Mouse (Mus musculus) CH12.LX (cell line): ENCODE data around the gene Cntrl. TPM values are rescaled to one million over a fixed set of nuclear protein-coding genes. Genes with fewer than 3 reads are reported as not detected.

Experiments used
- DNase-seq: peaks from one replicate; pipeline ENCODE4 v3.0.0-alpha.2; 2013; ENCODE audit errors: extremely low read depth
- H3K27ac ChIP-seq: 2 replicates; pipeline ENCODE4 v1.5.1; 2012; ENCODE audit warnings: low read depth, mild to moderate bottlenecking, control low read depth, moderate library complexity; ENCODE audit not compliant: insufficient read depth
- H3K27me3 ChIP-seq: replicated peaks from 2 replicates; pipeline ENCODE3; 2012; ENCODE audit warnings: inconsistent platforms
- H3K36me3 ChIP-seq, 2 experiments: replicated peaks in 1 of 2; 2 replicates each; pipeline versions ENCODE3 to v1.6.1; 2012; ENCODE audit warnings: inconsistent platforms in 1 of 2, low read length in 1 of 2, mild to moderate bottlenecking in 1 of 2, mixed read lengths in 1 of 2, moderate library complexity in 1 of 2; ENCODE audit not compliant: control insufficient read depth in 1 of 2, insufficient read depth in 1 of 2
- H3K4me1 ChIP-seq, 2 experiments: 2 replicates each; pipeline ENCODE4 v1.6.1; 2012; ENCODE audit warnings: inconsistent platforms in 1 of 2, moderate library complexity in 1 of 2; ENCODE audit not compliant: insufficient read depth in 2 of 2, control insufficient read depth in 1 of 2
- H3K4me2 ChIP-seq: 2 replicates; pipeline ENCODE4 v1.6.1; 2012; ENCODE audit warnings: low read depth, mild to moderate bottlenecking, control low read depth; ENCODE audit not compliant: poor library complexity, insufficient read depth, severe bottlenecking
- H3K4me3 ChIP-seq, 3 experiments: fragments of 150-350 bp in 1 of 3; sonication (generic) in 1 of 3; replicated peaks in 1 of 3; 2 replicates each; pipeline versions ENCODE3 to v1.5.1; 2011 to 2012; ENCODE audit warnings: low read depth in 2 of 3, low read length in 2 of 3, mild to moderate bottlenecking in 2 of 3, moderate library complexity in 2 of 3, control low read depth in 1 of 3, improper control_type of control experiment in 1 of 3, inconsistent platforms in 1 of 3, mixed read lengths in 1 of 3; ENCODE audit not compliant: poor library complexity in 1 of 3
- H3K79me2 ChIP-seq: replicated peaks from 2 replicates; pipeline ENCODE4 v1.6.1; 2012; ENCODE audit warnings: mild to moderate bottlenecking, moderate library complexity; ENCODE audit not compliant: control insufficient read depth, poor library complexity, insufficient read depth, severe bottlenecking; ENCODE audit errors: extremely low read depth
- H3K9ac ChIP-seq: 2 replicates; pipeline ENCODE4 v1.6.1; 2012; ENCODE audit warnings: low read depth, mild to moderate bottlenecking, control low read depth, moderate library complexity; ENCODE audit not compliant: insufficient read depth
- H3K9me3 ChIP-seq: replicated peaks from 2 replicates; pipeline ENCODE3; 2012; ENCODE audit warnings: low read length, inconsistent platforms, mixed read lengths
- CHD2 ChIP-seq: IDR thresholded peaks from 2 replicates; pipeline ENCODE4 v1.6.1; 2011; ENCODE audit warnings: low read length, improper control_type of control experiment
- ELF1 ChIP-seq: IDR thresholded peaks from 2 replicates; pipeline ENCODE4 v1.6.1; 2014; ENCODE audit warnings: low read depth, mild to moderate bottlenecking, inconsistent platforms, low read length, improper control_type of control experiment
- GABPA ChIP-seq: IDR thresholded peaks from 2 replicates; pipeline ENCODE4 v1.6.1; 2012; ENCODE audit warnings: low read depth, low read length, improper control_type of control experiment, inconsistent platforms; ENCODE audit not compliant: insufficient replicate concordance
- HCFC1 ChIP-seq: IDR thresholded peaks from 2 replicates; pipeline ENCODE4 v1.6.1; 2012; ENCODE audit warnings: low read depth, mild to moderate bottlenecking, inconsistent platforms, low read length, improper control_type of control experiment
- JUN ChIP-seq: IDR thresholded peaks from 2 replicates; pipeline ENCODE4 v1.6.1; 2011; ENCODE audit warnings: low read depth, mild to moderate bottlenecking, low read length, improper control_type of control experiment, moderate library complexity; ENCODE audit not compliant: insufficient read depth
- MAFK ChIP-seq: IDR thresholded peaks from 2 replicates; pipeline ENCODE4 v1.6.1; 2011; ENCODE audit warnings: low read length, improper control_type of control experiment; ENCODE audit not compliant: insufficient replicate concordance
- MAX ChIP-seq: IDR thresholded peaks from 2 replicates; pipeline ENCODE4 v1.6.1; 2011; ENCODE audit warnings: low read length, improper control_type of control experiment
- MAZ ChIP-seq: IDR thresholded peaks from 2 replicates; pipeline ENCODE4 v1.6.1; 2012; ENCODE audit warnings: low read depth, mild to moderate bottlenecking, inconsistent platforms, low read length, improper control_type of control experiment, moderate library complexity
- MYC ChIP-seq: IDR thresholded peaks from 2 replicates; pipeline ENCODE4 v1.6.1; 2011; ENCODE audit warnings: low read depth, mild to moderate bottlenecking, improper control_type of control experiment, low read length
- NRF1 ChIP-seq: IDR thresholded peaks from 2 replicates; pipeline ENCODE4 v1.6.1; 2014; ENCODE audit warnings: low read depth, mild to moderate bottlenecking, inconsistent platforms, low read length, improper control_type of control experiment, moderate library complexity
- PAX5 ChIP-seq: IDR thresholded peaks from 2 replicates; pipeline ENCODE4 v1.6.1; 2012; ENCODE audit warnings: low read length, inconsistent platforms, mixed read lengths
- POLR2AphosphoS2 ChIP-seq: IDR thresholded peaks from 2 replicates; pipeline ENCODE4 v1.6.1; 2011; ENCODE audit warnings: low read depth, low read length, improper control_type of control experiment
- RCOR1 ChIP-seq: conservative IDR thresholded peaks from 2 replicates; pipeline ENCODE4 v1.6.1; 2012; ENCODE audit warnings: low read depth, mild to moderate bottlenecking, inconsistent platforms, low read length, improper control_type of control experiment
- SIN3A ChIP-seq: IDR thresholded peaks from 2 replicates; pipeline ENCODE4 v1.6.1; 2012; ENCODE audit warnings: low read length, improper control_type of control experiment, inconsistent platforms
- SMC3 ChIP-seq: IDR thresholded peaks from 2 replicates; pipeline ENCODE4 v1.6.1; 2011; ENCODE audit warnings: low read depth, low read length, improper control_type of control experiment
- TCF12 ChIP-seq: IDR thresholded peaks from 2 replicates; pipeline ENCODE4 v1.6.1; 2014; ENCODE audit warnings: low read depth, mild to moderate bottlenecking, inconsistent platforms, low read length, improper control_type of control experiment
- USF1 ChIP-seq: IDR thresholded peaks from 2 replicates; pipeline ENCODE4 v1.6.1; 2014; ENCODE audit warnings: low read depth, mild to moderate bottlenecking, inconsistent platforms, low read length, improper control_type of control experiment
- USF2 ChIP-seq: conservative IDR thresholded peaks from 2 replicates; pipeline ENCODE4 v1.6.1; 2011; ENCODE audit warnings: low read depth, low read length, improper control_type of control experiment
- ZC3H11A ChIP-seq: IDR thresholded peaks from 2 replicates; pipeline ENCODE4 v1.6.1; 2012; ENCODE audit warnings: low read depth, mild to moderate bottlenecking, inconsistent platforms, low read length, improper control_type of control experiment
- ZMIZ1 ChIP-seq: IDR thresholded peaks from 2 replicates; pipeline ENCODE4 v1.6.1; 2012; ENCODE audit warnings: low read depth, mild to moderate bottlenecking, inconsistent platforms, low read length, improper control_type of control experiment
- dilution Hi-C: fragments of 300-500 bp; cut with MboI; formaldehyde crosslinking; loops from 2 replicates; pipeline ENCODE4 v1.14.3; 2020; ENCODE audit warnings: low sequenced_read_pairs; ENCODE audit not compliant: extremely low pct_unique_long_range_greater_than_20kb, extremely low pct_ligation_motif_present
- in situ Hi-C: fragments of 300-500 bp; cut with MboI; formaldehyde crosslinking; loops from 3 replicates; pipeline ENCODE4 v1.14.3; 2019; ENCODE audit warnings: low sequenced_read_pairs, low pct_ligation_motif_present, low pct_unique_long_range_greater_than_20kb, mixed read lengths
- polyA plus RNA-seq: library from polyadenylated mRNA; unstranded; fragments of >175 nt; gene quantifications from 2 replicates; pipeline ENCODE4 v1.2.1, GENCODE M21; 2012; ENCODE audit warnings: low read depth; ENCODE audit not compliant: insufficient read length
- total RNA-seq, 2 experiments: library from RNA; depleted of rRNA; stranded (reverse); fragments of 300-350 nt in 1 of 2; fragments of >200 nt in 1 of 2; gene quantifications; 2 replicates each; pipeline ENCODE4 v1.2.3; 2012 to 2014

Gene Cntrl
- total and polyA plus RNA-seq, 3 experiments: 55.6 to 69.7 (median 64.5) TPM

DNA sequence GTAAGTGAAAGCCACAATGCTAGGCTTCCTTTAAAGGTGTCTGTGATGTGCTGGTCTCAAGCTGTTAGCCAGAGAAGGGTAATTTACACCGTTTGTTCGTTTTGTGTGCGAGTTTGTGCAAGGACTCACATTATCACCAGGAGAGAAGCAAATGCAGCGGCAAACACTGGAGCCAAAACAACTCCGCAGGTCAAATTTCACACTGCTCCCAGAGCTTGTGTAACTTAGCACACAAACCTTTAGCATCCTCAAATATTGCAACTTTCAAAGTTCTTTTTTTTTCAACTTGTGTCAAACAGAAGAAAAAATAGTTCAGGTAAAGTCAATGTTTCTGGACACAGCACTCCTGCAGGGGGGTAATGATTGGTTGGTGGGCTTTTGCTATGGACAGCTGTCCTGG is 5.7 kb upstream of the Cntrl start:
- DNase-seq: no peak
- Histone ChIP-seq H3K27me3 (no peaks in the 10 kb centered on the region), H3K4me1 (peaks cover 3 to 14% of the 10 kb centered on the region in 2 experiments), H3K27ac (no peak overlapping the region), H3K9ac (no peak overlapping the region), H3K36me3 (no peaks in the 10 kb centered on the region), H3K9me3 (no peaks in the 10 kb centered on the region), H3K4me3 (no peak overlapping the region), H3K4me2 (no peak overlapping the region), H3K79me2 (no peaks in the 10 kb centered on the region)
- dilution Hi-C loops: no loop called here
- in situ Hi-C loops: loop anchor here (10.0 to 25.0 kb wide), 2 partner anchors 139 to 316 kb away; partner anchors contain the start of genes Rabepk and Traf1
- no peak for TF ChIP-seq JUN
- no peak for TF ChIP-seq USF2
- TF ChIP-seq USF1: no peak
- TF ChIP-seq PAX5: no peak
- no peak for TF ChIP-seq POLR2AphosphoS2
- no peak for TF ChIP-seq SIN3A
- no peak for TF ChIP-seq NRF1
- no peak for TF ChIP-seq MAX
- TF ChIP-seq RCOR1: no peak
- TF ChIP-seq ELF1: no peak
- no peak for TF ChIP-seq HCFC1

GRCm38 (mm10) chr2:35104843-35105242 is 4.4 kb upstream of the Cntrl start:
- peaks cover 3 to 15% of the 10 kb centered on the region in 2 experiments for H3K4me1 ChIP-seq
- in situ Hi-C loops: loop anchor here (5.0 to 25.0 kb wide), 3 partner anchors 53 to 318 kb away; partner anchors contain the start of genes Rabepk and Traf1
- H3K79me2 ChIP-seq: peaks cover 4% of the 10 kb centered on the region; the same call in 1 of the 2 replicates
- H3K27ac ChIP-seq: no peak overlapping the region
- no peaks in the 10 kb centered on the region for H3K9me3 ChIP-seq
- no peak for TF ChIP-seq SIN3A
- no peak for TF ChIP-seq TCF12
- TF ChIP-seq PAX5: no peak
- TF ChIP-seq USF1: no peak
- TF ChIP-seq MAZ: no peak
- TF ChIP-seq MAX: no peak
- no peak for TF ChIP-seq MYC
- no peak for TF ChIP-seq MAFK
- TF ChIP-seq SMC3: no peak
- TF ChIP-seq RCOR1: no peak
- TF ChIP-seq ZC3H11A: no peak
- no peak for TF ChIP-seq ZMIZ1
- TF ChIP-seq CHD2: no peak
- no peak for TF ChIP-seq POLR2AphosphoS2
- TF ChIP-seq GABPA: no peak
- TF ChIP-seq JUN: no peak
- H3K9ac ChIP-seq: no peak overlapping the region
- no peaks in the 10 kb centered on the region for H3K27me3 ChIP-seq
- no peak overlapping the region for H3K4me2 ChIP-seq
- no peak for DNase-seq
- no peak overlapping the region for H3K4me3 ChIP-seq
- dilution Hi-C loops: no loop called here
- no peaks in the 10 kb centered on the region for H3K36me3 ChIP-seq
